26 mouse cellular contexts compared by ENCODE assay signal in genomic region chr1:153009338-153009737, GRCm38 (mm10). TPM values are rescaled to one million over a fixed set of nuclear protein-coding genes. Genes with fewer than 3 reads are reported as not detected.
DNase-seq lines count a peak whose midpoint lies in the region; TF ChIP-seq lines count a peak whose summit lies in the region.
"Had no signal": no experiment of that assay in that cellular context is flagged by ENCODE, and none has a peak within 500 bp of the region (broad histone marks: within the 10 kb centered on the region; RNA-seq: fewer than 3 reads in every experiment).

No protein-coding gene starts in this region.

- peak overlapping the region; percentile 55 for H3K4me3 ChIP-seq in E14TG2a.4 (replicated peaks; ENCODE audit: low read length)
- H3K4me3 ChIP-seq in ES-Bruce4 (ENCODE audit: low read depth, low read length), result peak overlapping the region; percentile 43
- no peak overlapping the region for H3K4me3 ChIP-seq in MEL (ENCODE audit: control insufficient read depth in 1 of 2, insufficient read depth in 1 of 2, low read depth in 2 of 2, low read length in 2 of 2)
- H3K4me3 ChIP-seq: embryonic facial prominence, embryonic 12.5 days; embryonic facial prominence, embryonic 15.5 days; forebrain, embryonic 15.5 days; heart, adult 2 months; heart, embryonic 10.5 days; heart, embryonic 13.5 days; hindbrain, embryonic 12.5 days; hindbrain, embryonic 15.5 days; intestine, embryonic 15.5 days had no signal

- H3K27me3 ChIP-seq in E14TG2a.4 (ENCODE audit: insufficient read depth, low read length), result no peaks in the 10 kb centered on the region
- H3K27me3 ChIP-seq in ES-Bruce4 (ENCODE audit: control insufficient read depth, insufficient read depth, low read length, poor library complexity, severe bottlenecking), result no peaks in the 10 kb centered on the region
- H3K27me3 ChIP-seq in MEL (ENCODE audit: control insufficient read depth in 1 of 2, insufficient read depth in 2 of 2, low read length in 2 of 2), result no peaks in the 10 kb centered on the region
- H3K27me3 ChIP-seq: embryonic facial prominence, embryonic 15.5 days; forebrain, embryonic 15.5 days; heart, embryonic 13.5 days; hindbrain, embryonic 12.5 days; hindbrain, embryonic 15.5 days; intestine, embryonic 15.5 days; Patski had no signal

- DNase-seq in MEL (ENCODE audit: low read depth, low spot score), result no peak
- peak; percentile 98 for DNase-seq in ZHBTc4 (ENCODE audit: low read depth, low spot score)
- DNase-seq in heart, postnatal 14 days, result no peak
- DNase-seq in frontal cortex, postnatal 25 days (ENCODE audit: low spot score in 2 of 2), result no peak
- DNase-seq: adrenal gland, adult 2 months; adrenal gland, postnatal 14 days; cerebellum, adult 11 months; cerebellum, adult 9-11 months; cerebellum, postnatal 25 days; gastrocnemius, postnatal 10 days; gastrocnemius, postnatal 36 days; heart, adult 2 months; kidney, adult 11 months had no signal

- intact Hi-C loops in heart, postnatal 14 days (cut with DNase I), result no loop called here

- TF ChIP-seq POLR2A in ES-Bruce4 (IDR thresholded peaks at IDR 0.05; ENCODE audit: insufficient read depth, low read length), result peak; percentile 45
- TF ChIP-seq POLR2A in MEL (IDR thresholded peaks at IDR 0.05; ENCODE audit: control insufficient read depth in 1 of 2, insufficient read depth in 1 of 2, low read depth in 1 of 2, low read length in 2 of 2, poor library complexity in 1 of 2), result no peak

- H3K27ac ChIP-seq in ES-Bruce4 (ENCODE audit: insufficient read depth, low read length), result peak overlapping the region; percentile 93
- peak overlapping the region; percentile 92 for H3K27ac ChIP-seq in MEL (ENCODE audit: control insufficient read depth, low read depth, low read length)
- H3K27ac ChIP-seq: embryonic facial prominence, embryonic 12.5 days; embryonic facial prominence, embryonic 15.5 days; forebrain, embryonic 15.5 days; heart, adult 2 months; heart, embryonic 10.5 days; heart, embryonic 13.5 days; hindbrain, embryonic 12.5 days; hindbrain, embryonic 15.5 days; intestine, embryonic 15.5 days had no signal

- peaks cover 2% of the 10 kb centered on the region; the same call in 1 of the 2 replicates for H3K79me2 ChIP-seq in MEL (ENCODE audit: control insufficient read depth, insufficient read depth, low read length, poor library complexity)

- H3K36me3 ChIP-seq in E14TG2a.4 (ENCODE audit: insufficient read depth, low read length) (no peaks in the 10 kb centered on the region), ES-Bruce4 (ENCODE audit: control insufficient read depth, insufficient read depth, low read length, poor library complexity, severe bottlenecking) (no peaks in the 10 kb centered on the region), MEL (ENCODE audit: control insufficient read depth in 1 of 2, insufficient read depth in 2 of 2, low read length in 2 of 2) (peaks cover 0 to 70% of the 10 kb centered on the region in 2 experiments; a peak in 2 of 4 replicates)
- H3K36me3 ChIP-seq: embryonic facial prominence, embryonic 12.5 days; embryonic facial prominence, embryonic 15.5 days; forebrain, embryonic 15.5 days; heart, embryonic 10.5 days; heart, embryonic 13.5 days; hindbrain, embryonic 12.5 days; hindbrain, embryonic 15.5 days; intestine, embryonic 15.5 days had no signal

- peak overlapping the region; percentile 66 for H3K9ac ChIP-seq in ES-Bruce4 (ENCODE audit: low read depth, poor library complexity, severe bottlenecking)
- no peak overlapping the region for H3K9ac ChIP-seq in MEL (ENCODE audit: control insufficient read depth, low read depth, low read length, poor library complexity, severe bottlenecking)
- H3K9ac ChIP-seq: embryonic facial prominence, embryonic 12.5 days; embryonic facial prominence, embryonic 15.5 days; forebrain, embryonic 15.5 days; heart, embryonic 13.5 days; hindbrain, embryonic 12.5 days; hindbrain, embryonic 15.5 days; intestine, embryonic 15.5 days had no signal

- TF ChIP-seq EP300 in ES-Bruce4 (IDR thresholded peaks at IDR 0.05; ENCODE audit: insufficient read depth, low read depth, low read length), result peak; percentile 100
- no peak for TF ChIP-seq EP300 in MEL (IDR thresholded peaks at IDR 0.05; ENCODE audit: low read depth in 1 of 2, low read length in 2 of 2)

- TF ChIP-seq RAD21 in MEL (IDR thresholded peaks at IDR 0.05; ENCODE audit: low read depth, low read length), result no peak

- no peaks in the 10 kb centered on the region for H3K9me3 ChIP-seq in E14TG2a.4 (ENCODE audit: low read length)
- no peaks in the 10 kb centered on the region for H3K9me3 ChIP-seq in ES-Bruce4 (replicated peaks; ENCODE audit: control insufficient read depth, insufficient read depth, low read length, poor library complexity, severe bottlenecking)
- H3K9me3 ChIP-seq in MEL (replicated peaks; ENCODE audit: insufficient read depth, low read length), result no peaks in the 10 kb centered on the region
- H3K9me3 ChIP-seq: embryonic facial prominence, embryonic 12.5 days; embryonic facial prominence, embryonic 15.5 days; forebrain, embryonic 15.5 days; heart, embryonic 10.5 days; heart, embryonic 13.5 days; hindbrain, embryonic 12.5 days; hindbrain, embryonic 15.5 days; intestine, embryonic 15.5 days had no signal

- TF ChIP-seq CTCF in E14TG2a.4 (conservative IDR thresholded peaks at IDR 0.05; ENCODE audit: low read length) (no peak), ES-Bruce4 (IDR thresholded peaks at IDR 0.05; ENCODE audit: low read depth, low read length) (no peak), MEL (IDR thresholded peaks at IDR 0.05 in 2 of 3, conservative IDR thresholded peaks at IDR 0.05 in 1 of 3; ENCODE audit: control insufficient read depth in 1 of 3, insufficient read depth in 1 of 3, low read depth in 2 of 3, low read length in 3 of 3, poor library complexity in 1 of 3, severe bottlenecking in 1 of 3) (no peak)

- H3K4me1 ChIP-seq in E14TG2a.4 (replicated peaks; ENCODE audit: low read depth, low read length) (peaks cover 91% of the 10 kb centered on the region), ES-Bruce4 (ENCODE audit: control insufficient read depth, insufficient read depth, low read length) (peaks cover 10% of the 10 kb centered on the region), MEL (ENCODE audit: control insufficient read depth in 1 of 2, insufficient read depth in 2 of 2, low read length in 2 of 2) (peaks cover 39 to 77% of the 10 kb centered on the region in 2 experiments)

TF ChIP-seq in MEL, 35 proteins besides CTCF, POLR2A, EP300 and RAD21:
- TF ChIP-seq MAX (IDR thresholded peaks at IDR 0.05; ENCODE audit: low read length) (no peak), ETS1 (IDR thresholded peaks at IDR 0.05; ENCODE audit: low read depth, low read length) (no peak), RCOR1 (IDR thresholded peaks at IDR 0.05; ENCODE audit: low read depth, low read length) (no peak), ZNF384 (IDR thresholded peaks at IDR 0.05; ENCODE audit: low read depth, low read length) (no peak), UBTF (IDR thresholded peaks at IDR 0.05; ENCODE audit: borderline replicate concordance, insufficient read depth, low read depth, low read length) (no peak), TBP (IDR thresholded peaks at IDR 0.05; ENCODE audit: low read depth, low read length) (no peak)

RNA-seq across cellular contexts. Expression of gene Nmnat2, which starts 54.5 kb away (rescaled TPM):
- polyA plus RNA-seq in ES-Bruce4 (2011; ENCODE audit: insufficient read depth, insufficient read length, low read depth, missing spikeins), result 31.1 and 35.6 TPM in 2 replicates
- 2.8 and 3.0 TPM in 2 replicates for total RNA-seq in MEL (2012; rRNA removed)
- polyA plus RNA-seq in MEL (2012; ENCODE audit: insufficient read depth in 1 of 2, insufficient read length in 2 of 2, low read depth in 1 of 2, low replicate concordance in 2 of 2, missing spikeins in 1 of 2), result 1 to 10 TPM in 1 of 2 experiments, not detected in 1; 1.3 TPM
- 1 to 10 TPM in 1 of 2 experiments, under 1 TPM in 1; 0.61 to 1.0 TPM for total RNA-seq in heart, postnatal 14 days (2021)
- total RNA-seq: granulocyte monocyte progenitor cell, adult 5-6 weeks; hematopoietic stem cell, adult 5-6 weeks had no signal

Comparison
In these comparisons a context has a peak if more than half of its experiments do, and no peak if none do; other contexts are left out.
1. H3K4me3 ChIP-seq: peak in E14TG2a.4 (single experiment) and ES-Bruce4 (single experiment); none in MEL (0 of 2).